ENCODE assay signal across 8 mouse cellular contexts in genomic region chr7:99590064-99590463, GRCm38 (mm10). TPM values are rescaled to one million over a fixed set of nuclear protein-coding genes. Genes with fewer than 3 reads are reported as not detected.
A peak's percentile ranks its signal among the peaks of the same experiment; 100 is the strongest.
DNase-seq lines count a peak whose midpoint lies in the region; ATAC-seq and TF ChIP-seq lines count a peak whose summit lies in the region.
"Had no signal": no experiment of that assay in that cellular context is flagged by ENCODE, and none has a peak within 500 bp of the region (broad histone marks: within the 10 kb centered on the region; RNA-seq: fewer than 3 reads in every experiment).

No protein-coding gene starts in this region.

- H3K27ac ChIP-seq in forebrain, embryonic 15.5 days (replicated peaks) = no peak overlapping the region
- no peak overlapping the region for H3K27ac ChIP-seq in midbrain, postnatal 0 days (ENCODE audit: low read depth, low read length)
- H3K27ac ChIP-seq: lung, embryonic 15.5 days had no signal

- intact Hi-C loops in left cerebral cortex, postnatal 4 days (cut with DNase I) = loop anchor here (2.0 kb wide), 1 partner anchor 89 kb away; no protein-coding TSS in a partner anchor

- no peak overlapping the region for H3K4me3 ChIP-seq in forebrain, embryonic 15.5 days
- H3K4me3 ChIP-seq in midbrain, postnatal 0 days (ENCODE audit: low read depth, low read length) = no peak overlapping the region
- H3K4me3 ChIP-seq: lung, embryonic 15.5 days had no signal

- no peak overlapping the region for H3K4me2 ChIP-seq in forebrain, embryonic 15.5 days (replicated peaks)
- no peak overlapping the region for H3K4me2 ChIP-seq in midbrain, postnatal 0 days (ENCODE audit: low read depth, low read length, poor library complexity, severe bottlenecking)
- H3K4me2 ChIP-seq: lung, embryonic 15.5 days had no signal

- peak; percentile 51; the same call in 1 of the 2 replicates for ATAC-seq in forebrain, embryonic 15.5 days (replicated peaks)
- no peak for ATAC-seq in midbrain, postnatal 0 days (ENCODE audit: low FRiP score)

- DNase-seq in NIH3T3 (ENCODE audit: low read depth) = peak; percentile 80
- peak; percentile 83 for DNase-seq in c-Kit-positive CD71-positive TER-119-positive erythroid progenitor cells, embryonic 14.5 days (ENCODE audit: low spot score)
- peak; percentile 81 for DNase-seq in induced T-regulatory cell, adult 2 months (ENCODE audit: low read depth)
- DNase-seq in left cerebral cortex, postnatal 4 days = peak; percentile 77
- peak; percentile 87 for DNase-seq in midbrain, postnatal 0 days (ENCODE audit: low spot score)
- DNase-seq in spleen, postnatal 10 days (ENCODE audit: low spot score in 2 of 2) = peak; percentile 80 to 89

- no peaks in the 10 kb centered on the region for H3K4me1 ChIP-seq in forebrain, embryonic 15.5 days
- no peaks in the 10 kb centered on the region for H3K4me1 ChIP-seq in midbrain, postnatal 0 days (ENCODE audit: insufficient read depth, low read length)

- TF ChIP-seq CTCF in midbrain, postnatal 0 days (IDR thresholded peaks at IDR 0.05) = peak; percentile 91

- H3K9me3 ChIP-seq in forebrain, embryonic 15.5 days = no peaks in the 10 kb centered on the region
- H3K9me3 ChIP-seq in midbrain, postnatal 0 days (ENCODE audit: low read length) = no peaks in the 10 kb centered on the region
- H3K9me3 ChIP-seq: lung, embryonic 15.5 days had no signal

- no peaks in the 10 kb centered on the region for H3K27me3 ChIP-seq in forebrain, embryonic 15.5 days
- no peaks in the 10 kb centered on the region for H3K27me3 ChIP-seq in midbrain, postnatal 0 days (ENCODE audit: insufficient read depth, low read length)
- H3K27me3 ChIP-seq: lung, embryonic 15.5 days had no signal

- WGBS in forebrain, embryonic 15.5 days = 2% methylated on average over 3 of the region's 3 CpGs
- WGBS in midbrain, postnatal 0 days = 6% methylated on average over 3 of the region's 3 CpGs

- H3K36me3 ChIP-seq in forebrain, embryonic 15.5 days = peaks cover 17% of the 10 kb centered on the region; the same call in 1 of the 2 replicates
- H3K36me3 ChIP-seq in midbrain, postnatal 0 days (ENCODE audit: insufficient read depth, low read length) = peaks cover 64% of the 10 kb centered on the region

- H3K9ac ChIP-seq in forebrain, embryonic 15.5 days (replicated peaks) = no peak overlapping the region
- H3K9ac ChIP-seq in midbrain, postnatal 0 days (replicated peaks; ENCODE audit: low read length, poor library complexity, severe bottlenecking) = no peak overlapping the region
- H3K9ac ChIP-seq: lung, embryonic 15.5 days had no signal

RNA-seq across cellular contexts. Expression of gene Tpbgl, which starts 36.8 kb away (rescaled TPM):
- 0.49 and 0.50 TPM in 2 replicates for polyA plus RNA-seq in forebrain, embryonic 15.5 days (2015; fragmentation: Nextera tagmentation; extraction: Ambion mirVana)
- total RNA-seq in left cerebral cortex, postnatal 4 days (2021) = 1 to 10 TPM; 1.8 to 2.6 TPM
- 2.8 and 4.5 TPM in 2 replicates for total RNA-seq in midbrain, postnatal 0 days (2014; rRNA removed)
- polyA plus RNA-seq in midbrain, postnatal 0 days (2015; fragmentation: Nextera tagmentation; extraction: Ambion mirVana) = 1.7 and 2.3 TPM in 2 replicates

RNA-seq across cellular contexts. Expression of gene Arrb1, which starts 54.8 kb away (rescaled TPM):
- 14.3 and 15.1 TPM in 2 replicates for polyA plus RNA-seq in forebrain, embryonic 15.5 days (2015; fragmentation: Nextera tagmentation; extraction: Ambion mirVana)
- total RNA-seq in left cerebral cortex, postnatal 4 days (2021) = 100 to 1,000 TPM; 147 to 150 TPM
- total RNA-seq in midbrain, postnatal 0 days (2014; rRNA removed) = 118 and 163 TPM in 2 replicates
- 14.2 and 15.0 TPM in 2 replicates for polyA plus RNA-seq in midbrain, postnatal 0 days (2015; fragmentation: Nextera tagmentation; extraction: Ambion mirVana)
